Mouse (Mus musculus): ENCODE results near the gene Pde6c. TPM values are rescaled to one million over a fixed set of nuclear protein-coding genes. Genes with fewer than 3 reads are reported as not detected.

The Pde6c gene
- polyA plus RNA-seq, 1 experiment, result not detected

DNA sequence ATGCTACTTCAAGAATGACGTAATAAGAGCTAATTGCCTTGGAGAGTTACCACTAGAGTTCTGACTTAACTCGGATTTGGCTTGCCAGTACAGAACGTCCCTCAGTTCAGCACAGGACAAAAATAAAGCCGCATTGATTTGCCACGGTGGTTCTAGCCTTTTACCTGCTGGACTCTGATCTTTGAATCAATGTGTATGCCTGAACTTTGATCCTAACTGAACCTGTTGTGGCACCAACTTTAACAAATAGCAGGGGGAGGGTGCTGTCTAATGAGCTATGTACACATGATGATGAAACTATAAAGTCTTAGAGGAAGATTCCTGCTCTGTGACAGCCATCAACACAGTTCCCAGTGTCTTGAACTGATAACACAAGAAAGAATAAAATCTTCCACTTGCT lies 58.9 kb downstream of the Pde6c start:
- H3K27ac ChIP-seq (ENCODE audit: insufficient read depth, low read depth, low read length), result no peak overlapping the region
- H3K4me1 ChIP-seq (ENCODE audit: control insufficient read depth, insufficient read depth, low read length), result no peaks in the 10 kb centered on the region
- TF ChIP-seq POLR2A (IDR thresholded peaks at IDR 0.05; ENCODE audit: borderline replicate concordance, low read depth, low read length), result no peak
- no peak for TF ChIP-seq CTCF (IDR thresholded peaks at IDR 0.05; ENCODE audit: low read depth, low read length)
- no peak overlapping the region for H3K4me3 ChIP-seq (ENCODE audit: insufficient read depth, low read length)

DNA sequence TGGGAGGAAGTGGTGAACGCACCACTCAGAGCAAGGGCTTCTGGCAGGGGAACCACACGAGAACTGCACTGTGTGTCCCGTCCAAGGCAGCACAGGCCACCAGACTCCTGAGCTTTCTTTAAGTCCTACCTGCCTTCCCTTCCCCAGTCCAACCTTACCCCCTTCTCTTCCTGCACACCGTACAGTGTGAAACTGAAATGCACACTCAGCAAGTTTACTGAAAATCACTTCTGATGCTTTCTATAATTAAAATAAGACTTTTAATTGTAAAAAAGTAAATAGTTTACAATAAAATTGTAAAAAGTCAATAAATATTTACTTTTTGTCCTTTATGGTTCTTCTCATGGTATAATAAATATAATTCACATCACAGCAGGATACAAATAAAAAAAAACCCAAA lies 62.7 kb downstream of the Pde6c start:
- H3K27ac ChIP-seq (ENCODE audit: insufficient read depth, low read depth, low read length), result no peak overlapping the region
- H3K4me3 ChIP-seq (ENCODE audit: insufficient read depth, low read length), result no peak overlapping the region
- TF ChIP-seq POLR2A (IDR thresholded peaks at IDR 0.05; ENCODE audit: borderline replicate concordance, low read depth, low read length), result no peak
- TF ChIP-seq CTCF (IDR thresholded peaks at IDR 0.05; ENCODE audit: low read depth, low read length), result no peak
- H3K4me1 ChIP-seq (ENCODE audit: control insufficient read depth, insufficient read depth, low read length), result no peaks in the 10 kb centered on the region

DNA sequence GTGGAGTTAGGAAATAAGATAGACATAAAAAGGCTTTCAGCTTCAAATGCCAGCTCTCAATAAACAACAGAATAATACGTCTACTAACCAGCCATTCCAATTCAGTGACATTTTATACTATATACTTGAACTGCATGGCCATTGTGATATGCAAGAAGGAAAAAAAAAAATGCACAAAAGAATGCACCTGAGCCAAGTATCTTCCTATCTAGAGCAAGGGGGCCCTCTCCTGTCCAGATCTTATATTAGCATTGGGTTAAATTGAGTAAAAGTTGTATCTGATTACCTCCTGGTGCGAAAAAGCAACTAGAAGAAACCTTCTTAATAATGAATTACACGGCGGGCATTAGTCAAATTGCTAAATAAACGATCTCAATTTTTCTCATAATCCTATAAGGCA lies 66.2 kb downstream of the Pde6c start:
- Histone ChIP-seq H3K4me1 (ENCODE audit: control insufficient read depth, insufficient read depth, low read length) (no peaks in the 10 kb centered on the region), H3K4me3 (ENCODE audit: insufficient read depth, low read length) (no peak overlapping the region), H3K27ac (ENCODE audit: insufficient read depth, low read depth, low read length) (no peak overlapping the region)
- TF ChIP-seq CTCF (IDR thresholded peaks at IDR 0.05; ENCODE audit: low read depth, low read length) (no peak), POLR2A (IDR thresholded peaks at IDR 0.05; ENCODE audit: borderline replicate concordance, low read depth, low read length) (no peak)

DNA sequence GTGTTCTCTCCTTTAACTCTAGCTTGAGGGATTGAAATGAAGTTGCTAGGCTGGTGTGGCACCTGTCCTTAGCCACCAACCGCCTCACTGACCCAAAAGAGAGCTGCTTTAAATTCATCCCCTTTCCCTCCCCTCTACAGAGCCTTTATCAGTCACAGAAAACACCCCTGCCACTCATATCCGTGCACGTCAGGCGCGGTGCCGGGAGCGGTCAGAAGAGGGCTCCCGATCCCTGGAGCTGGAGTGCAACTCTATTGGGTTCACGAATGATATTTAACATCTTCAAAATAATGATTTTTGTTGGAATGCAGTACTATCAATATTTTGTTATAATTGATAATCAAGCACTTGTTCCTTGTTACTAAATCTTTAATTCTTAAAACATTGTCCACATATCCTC lies 74.1 kb downstream of the Pde6c start:
- peaks cover 7% of the 10 kb centered on the region for H3K4me1 ChIP-seq (ENCODE audit: control insufficient read depth, insufficient read depth, low read length)
- no peak overlapping the region for H3K4me3 ChIP-seq (ENCODE audit: insufficient read depth, low read length)
- H3K27ac ChIP-seq (ENCODE audit: insufficient read depth, low read depth, low read length), result no peak overlapping the region
- TF ChIP-seq POLR2A (IDR thresholded peaks at IDR 0.05; ENCODE audit: borderline replicate concordance, low read depth, low read length) (no peak), CTCF (IDR thresholded peaks at IDR 0.05; ENCODE audit: low read depth, low read length) (no peak)

DNA sequence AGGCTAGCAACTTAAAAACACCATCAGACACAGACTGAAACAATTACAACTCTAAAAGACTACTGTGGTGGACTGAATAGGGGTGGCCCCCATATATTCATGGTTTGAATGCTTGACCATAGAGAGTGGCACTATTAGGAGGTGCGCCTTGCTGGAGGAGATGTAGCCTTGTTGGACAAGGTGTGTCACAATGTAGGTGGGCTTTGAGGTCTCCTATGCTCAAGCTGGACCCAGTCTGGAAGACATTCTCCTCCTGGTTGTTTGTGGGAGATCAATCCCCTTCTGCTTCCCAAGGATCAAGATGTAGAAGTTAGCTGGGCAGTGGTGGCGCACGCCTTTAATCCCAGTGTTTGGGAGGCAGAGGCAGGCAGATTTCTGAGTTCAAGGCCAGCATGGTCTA lies 85.1 kb downstream of the Pde6c start:
- Histone ChIP-seq H3K4me1 (ENCODE audit: control insufficient read depth, insufficient read depth, low read length) (peaks cover 5% of the 10 kb centered on the region; the same call in 1 of the 2 replicates), H3K27ac (ENCODE audit: insufficient read depth, low read depth, low read length) (no peak overlapping the region), H3K4me3 (ENCODE audit: insufficient read depth, low read length) (no peak overlapping the region)
- TF ChIP-seq CTCF (IDR thresholded peaks at IDR 0.05; ENCODE audit: low read depth, low read length) (no peak), POLR2A (IDR thresholded peaks at IDR 0.05; ENCODE audit: borderline replicate concordance, low read depth, low read length) (no peak)

DNA sequence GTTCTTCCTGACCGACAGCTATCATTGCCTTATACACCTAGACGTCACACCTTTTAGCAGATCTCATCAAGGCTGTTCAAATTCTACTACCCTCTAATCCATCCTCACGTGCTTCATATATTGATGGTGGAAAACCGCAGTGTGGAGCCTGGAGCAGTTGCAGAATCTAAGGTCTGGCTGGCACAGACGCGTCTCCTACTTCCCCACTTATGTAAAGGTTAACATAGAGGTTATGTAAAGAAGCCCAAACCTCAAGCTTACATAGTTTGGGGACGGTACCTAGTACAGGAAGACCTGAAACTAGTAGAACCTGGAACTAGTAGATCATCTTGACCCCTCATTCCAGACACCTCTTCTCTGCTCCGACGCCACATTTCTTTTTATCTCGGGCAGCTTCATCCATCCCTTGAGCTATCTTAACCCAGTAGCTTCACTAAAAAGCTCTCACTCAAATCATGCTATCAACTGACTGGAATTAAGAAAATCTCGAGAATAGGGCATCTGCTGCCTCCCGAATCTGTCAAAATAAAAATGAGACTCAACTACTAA lies 90.8 kb downstream of the Pde6c start:
- peak overlapping the region; percentile 88 for H3K4me3 ChIP-seq (ENCODE audit: insufficient read depth, low read length)
- peak overlapping the region; percentile 42 for H3K27ac ChIP-seq (ENCODE audit: insufficient read depth, low read depth, low read length)
- TF ChIP-seq CTCF (IDR thresholded peaks at IDR 0.05; ENCODE audit: low read depth, low read length) (no peak), POLR2A (IDR thresholded peaks at IDR 0.05; ENCODE audit: borderline replicate concordance, low read depth, low read length) (no peak)
- H3K4me1 ChIP-seq (ENCODE audit: control insufficient read depth, insufficient read depth, low read length), result peaks cover 6% of the 10 kb centered on the region; the same call in 1 of the 2 replicates

DNA sequence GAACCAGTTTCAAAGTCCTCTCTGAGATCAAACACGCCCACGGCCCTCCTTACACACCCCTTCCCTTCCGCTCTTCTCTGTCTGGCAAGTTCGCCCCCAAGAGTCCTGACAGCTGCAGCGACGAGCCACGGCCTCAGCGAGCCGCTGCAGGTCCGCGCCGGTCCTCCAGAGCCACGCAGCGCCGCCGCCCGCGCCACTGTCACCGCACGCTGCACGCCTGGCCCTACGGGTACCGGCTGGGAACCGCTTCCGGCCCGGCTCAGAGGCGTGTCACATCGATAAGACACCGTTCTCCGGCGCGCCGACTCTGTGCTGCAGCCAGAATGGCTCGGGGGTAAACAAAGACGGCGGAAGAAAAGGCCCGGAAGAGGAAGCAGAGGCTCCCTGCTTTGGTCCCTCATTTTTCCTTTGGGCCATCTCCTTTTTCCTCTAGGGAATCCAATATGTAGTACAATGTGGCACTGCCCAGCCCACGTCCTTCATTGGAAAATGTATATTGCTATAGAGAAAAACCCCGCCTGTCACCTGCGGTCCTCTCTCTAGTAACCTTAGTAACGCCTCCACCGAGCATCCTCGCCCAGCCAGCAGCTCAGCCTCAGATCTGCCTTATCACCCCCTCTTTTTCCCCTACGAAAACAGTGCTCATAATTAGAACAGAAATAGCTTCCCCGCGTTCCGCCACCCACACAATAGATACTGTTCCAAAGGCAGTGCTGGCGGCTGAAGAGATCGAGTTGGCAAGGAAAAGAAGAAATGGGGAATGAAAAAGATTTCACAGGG lies 91.5 kb downstream of the Pde6c start, which contains the start of gene Fra10ac1:
TSS of gene Fra10ac1 (minus strand) at position 252 of the 780 bp plus-strand sequence.
- peaks cover 6% of the 10 kb centered on the region; the same call in 1 of the 2 replicates for H3K4me1 ChIP-seq (ENCODE audit: control insufficient read depth, insufficient read depth, low read length)
- no peak for TF ChIP-seq POLR2A (IDR thresholded peaks at IDR 0.05; ENCODE audit: borderline replicate concordance, low read depth, low read length)
- TF ChIP-seq CTCF (IDR thresholded peaks at IDR 0.05; ENCODE audit: low read depth, low read length), result no peak
- peak within 1 kb of the TSS; percentile 88 for H3K4me3 ChIP-seq (ENCODE audit: insufficient read depth, low read length)
- peak within 1 kb of the TSS; percentile 42 for H3K27ac ChIP-seq (ENCODE audit: insufficient read depth, low read depth, low read length)

DNA sequence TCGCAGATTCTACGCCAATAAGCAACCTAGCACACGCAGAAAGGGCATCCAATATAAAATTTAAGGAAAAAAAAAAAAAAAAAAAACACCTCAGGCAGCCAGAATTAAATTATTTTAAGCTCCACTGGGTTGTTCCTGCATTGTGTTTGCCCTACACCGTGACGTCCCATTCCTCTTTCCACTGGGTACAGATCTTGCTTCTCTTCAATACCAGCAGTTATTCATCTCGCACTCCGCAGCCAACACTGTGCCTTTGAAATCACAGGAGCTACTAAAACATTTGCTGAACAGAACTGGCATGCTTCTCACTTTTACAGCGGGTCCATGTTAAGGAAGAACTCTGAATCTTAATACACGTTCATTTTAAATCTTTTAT lies 92.1 kb downstream of the Pde6c start:
- Histone ChIP-seq H3K4me3 (ENCODE audit: insufficient read depth, low read length) (peak overlapping the region; percentile 88; the same call in 1 of the 2 replicates), H3K4me1 (ENCODE audit: control insufficient read depth, insufficient read depth, low read length) (peaks cover 6% of the 10 kb centered on the region; the same call in 1 of the 2 replicates), H3K27ac (ENCODE audit: insufficient read depth, low read depth, low read length) (no peak overlapping the region)
- no peak for TF ChIP-seq CTCF (IDR thresholded peaks at IDR 0.05; ENCODE audit: low read depth, low read length)
- no peak for TF ChIP-seq POLR2A (IDR thresholded peaks at IDR 0.05; ENCODE audit: borderline replicate concordance, low read depth, low read length)

DNA sequence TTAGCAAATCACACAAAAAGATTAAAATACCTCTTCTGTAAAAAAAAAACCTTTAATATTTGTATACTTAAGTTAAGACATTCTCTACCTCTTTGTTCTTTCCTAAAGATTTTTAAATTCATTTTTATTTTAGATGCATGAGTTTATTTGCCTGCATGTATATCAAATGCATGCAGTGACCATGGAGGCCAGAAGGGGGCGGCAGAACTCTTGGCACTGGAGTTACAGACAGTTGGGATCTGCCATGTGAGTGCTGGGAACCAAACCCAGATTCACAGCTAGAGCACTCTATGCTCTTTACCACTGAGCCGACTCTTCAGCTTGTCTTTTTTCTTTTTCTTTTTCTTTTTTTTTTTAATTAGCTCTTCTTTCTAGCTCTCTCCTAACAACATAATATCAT lies 96.1 kb downstream of the Pde6c start:
- no peaks in the 10 kb centered on the region for H3K4me1 ChIP-seq (ENCODE audit: control insufficient read depth, insufficient read depth, low read length)
- H3K27ac ChIP-seq (ENCODE audit: insufficient read depth, low read depth, low read length), result no peak overlapping the region
- TF ChIP-seq CTCF (IDR thresholded peaks at IDR 0.05; ENCODE audit: low read depth, low read length) (no peak), POLR2A (IDR thresholded peaks at IDR 0.05; ENCODE audit: borderline replicate concordance, low read depth, low read length) (no peak)
- no peak overlapping the region for H3K4me3 ChIP-seq (ENCODE audit: insufficient read depth, low read length)

DNA sequence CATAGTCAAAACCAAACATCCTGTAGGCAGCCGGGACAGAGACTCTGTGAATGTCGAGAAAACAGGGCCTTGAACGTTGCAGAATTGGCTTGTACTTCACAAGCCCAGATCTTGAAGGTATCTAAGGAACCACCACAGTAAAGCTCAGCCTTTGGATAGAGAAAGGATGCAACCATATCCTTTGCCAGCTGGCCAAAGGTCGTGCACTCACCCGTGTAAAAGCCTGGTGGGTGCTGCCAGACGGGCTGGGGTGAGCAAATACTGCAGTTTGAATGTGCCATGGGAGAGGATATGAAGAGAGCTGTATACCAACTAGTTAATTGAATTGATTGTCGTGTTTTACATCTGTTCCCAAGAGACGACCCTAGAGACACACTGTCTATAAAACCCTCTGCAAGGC lies 99.5 kb downstream of the Pde6c start:
- Histone ChIP-seq H3K27ac (ENCODE audit: insufficient read depth, low read depth, low read length) (no peak overlapping the region), H3K4me3 (ENCODE audit: insufficient read depth, low read length) (no peak overlapping the region), H3K4me1 (ENCODE audit: control insufficient read depth, insufficient read depth, low read length) (no peaks in the 10 kb centered on the region)
- TF ChIP-seq CTCF (IDR thresholded peaks at IDR 0.05; ENCODE audit: low read depth, low read length) (no peak), POLR2A (IDR thresholded peaks at IDR 0.05; ENCODE audit: borderline replicate concordance, low read depth, low read length) (no peak)
